Mouse (Mus musculus) cortical plate, adult 2 months (tissue): ENCODE measurements around the gene Tpd52l2.

Source experiments
- CTCF ChIP-seq: fragments of 200-500 bp; IDR thresholded peaks from 2 replicates; pipeline ENCODE4 v1.5.1; 2011; ENCODE audit warnings: mild to moderate bottlenecking, control low read depth, low read length; ENCODE audit not compliant: insufficient read depth; ENCODE audit errors: extremely low read depth
- POLR2A ChIP-seq: fragments of 200-500 bp; IDR thresholded peaks from 2 replicates; pipeline ENCODE4 v1.6.1; 2011; ENCODE audit warnings: mild to moderate bottlenecking, low read length, control low read depth; ENCODE audit not compliant: insufficient read depth; ENCODE audit errors: extremely low read depth

DNA sequence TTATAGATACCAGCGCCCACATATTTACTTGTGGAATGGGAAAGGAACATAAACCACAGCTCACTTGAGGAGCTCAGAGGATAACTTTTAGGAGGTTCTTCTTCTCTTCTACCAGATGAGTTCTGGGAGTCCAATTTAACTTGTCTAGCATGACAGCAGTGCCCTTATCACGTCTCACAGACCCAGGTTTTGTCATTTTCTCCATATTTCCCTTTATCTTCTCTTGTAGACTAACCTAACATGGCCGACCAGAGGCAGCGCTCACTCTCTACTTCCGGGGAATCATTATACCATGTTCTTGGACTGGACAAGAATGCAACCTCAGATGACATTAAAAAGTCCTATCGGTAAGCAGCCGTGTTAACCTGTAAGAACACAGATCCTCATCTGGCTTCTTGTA, 49.2 kb downstream of the Tpd52l2 start:
- TF ChIP-seq POLR2A (no peak), CTCF (no peak)
